Mouse (Mus musculus) midbrain, embryonic 11.5 days (tissue): ENCODE data around the gene Fam184b. TPM values are rescaled to one million over a fixed set of nuclear protein-coding genes. Genes with fewer than 3 reads are reported as not detected.

ENCODE experiments used
- ATAC-seq: fragments of 200-750 bp; cut with Nextera tagmentation; 2 replicates; pipeline ENCODE4 v1.8.0; 2017; ENCODE audit warnings: moderate TSS enrichment, moderate library complexity; ENCODE audit not compliant: low FRiP score
- DNase-seq: peaks from one replicate; pipeline ENCODE4 v3.0.0; 2015; ENCODE audit warnings: low spot score; ENCODE audit errors: missing footprints
- H3K27ac ChIP-seq: fragments of 300-500 bp; sonication (generic); 2 replicates; pipeline ENCODE4 v1.5.1; 2014; ENCODE audit warnings: low read depth, low read length
- H3K27me3 ChIP-seq: fragments of 300-500 bp; sonication (generic); 2 replicates; pipeline ENCODE4 v1.6.1; 2014; ENCODE audit warnings: mild to moderate bottlenecking, low read length, moderate library complexity, mixed read lengths; ENCODE audit not compliant: control insufficient read depth, insufficient read depth
- H3K36me3 ChIP-seq: fragments of 300-500 bp; sonication (generic); 2 replicates; pipeline ENCODE4 v1.6.1; 2014; ENCODE audit warnings: mild to moderate bottlenecking, low read length, moderate library complexity, mixed read lengths; ENCODE audit not compliant: control insufficient read depth, insufficient read depth
- H3K4me1 ChIP-seq: fragments of 300-500 bp; sonication (generic); 2 replicates; pipeline ENCODE4 v1.6.1; 2014; ENCODE audit warnings: low read length; ENCODE audit not compliant: control insufficient read depth, insufficient read depth
- H3K4me2 ChIP-seq: fragments of 300-500 bp; sonication (generic); 2 replicates; pipeline ENCODE4 v1.6.1; 2014; ENCODE audit warnings: mild to moderate bottlenecking, moderate library complexity
- H3K4me3 ChIP-seq: fragments of 300-500 bp; sonication (generic); 2 replicates; pipeline ENCODE4 v1.5.1; 2014; ENCODE audit warnings: low read depth, low read length
- H3K9ac ChIP-seq: fragments of 300-500 bp; sonication (generic); 2 replicates; pipeline ENCODE4 v1.6.1; 2014; ENCODE audit warnings: low read length
- H3K9me3 ChIP-seq: fragments of 300-500 bp; sonication (generic); 2 replicates; pipeline ENCODE4 v1.6.1; 2016; ENCODE audit warnings: low read length; ENCODE audit not compliant: control insufficient read depth
- WGBS: fragments of 180-500 bp; shearing (Covaris S2); extraction: QIAGEN DNeasy Blood & Tissue Kit; methylation state at CpG from one replicate; pipeline ENCODE4 v1.1.7; 2014; 5-methylcytosine and 5-hydroxymethylcytosine counted together
- polyA plus RNA-seq: library from polyadenylated mRNA; unstranded; fragments of >200 nt; fragmentation: Nextera tagmentation; extraction: Ambion mirVana; gene quantifications from 2 replicates; pipeline ENCODE4 v1.2.1, GENCODE M21; 2014

Fam184b gene
- polyA plus RNA-seq, 1 experiment from 2014 or later = 0.55 TPM

DNA sequence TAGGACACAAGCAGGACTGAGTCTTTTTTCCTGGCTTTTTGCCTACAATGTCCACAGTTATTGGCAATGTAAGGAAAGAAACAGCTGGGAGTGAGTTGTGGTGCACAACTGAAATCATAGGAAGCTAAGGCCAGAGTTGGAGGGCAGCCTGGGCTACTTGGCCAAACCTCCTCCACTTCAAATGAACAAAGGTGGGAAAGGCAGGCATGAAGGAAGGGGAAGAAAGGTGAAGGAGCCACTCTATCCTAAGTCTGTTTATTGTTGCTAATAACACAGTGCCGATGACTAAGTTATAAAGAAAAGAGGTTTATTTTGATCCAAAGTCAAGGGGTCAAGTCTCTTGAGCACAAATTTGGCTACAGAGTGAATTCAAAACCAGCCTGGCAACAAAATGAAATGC, 62.0 kb downstream of the Fam184b start:
- Histone ChIP-seq H3K36me3 (no peaks in the 10 kb centered on the region), H3K4me1 (no peaks in the 10 kb centered on the region), H3K4me3 (no peak overlapping the region), H3K4me2 (no peak overlapping the region), H3K27me3 (no peaks in the 10 kb centered on the region), H3K27ac (no peak overlapping the region), H3K9ac (no peak overlapping the region), H3K9me3 (no peaks in the 10 kb centered on the region)
- 93% methylated on average over 1 of the region's 1 CpGs for WGBS
- no peak for ATAC-seq
- DNase-seq = no peak

GRCm38 (mm10) chr5:45576716-45577115, 62.7 kb downstream of the Fam184b start:
- Histone ChIP-seq H3K4me3 (no peak overlapping the region), H3K36me3 (no peaks in the 10 kb centered on the region), H3K9me3 (no peaks in the 10 kb centered on the region), H3K4me2 (no peak overlapping the region), H3K27me3 (no peaks in the 10 kb centered on the region), H3K4me1 (no peaks in the 10 kb centered on the region), H3K27ac (no peak overlapping the region), H3K9ac (no peak overlapping the region)
- DNase-seq = no peak
- no peak for ATAC-seq
- WGBS = 88% methylated on average over 3 of the region's 3 CpGs

GRCm38 (mm10) chr5:45572816-45573215, 66.6 kb downstream of the Fam184b start:
- no peak for DNase-seq
- WGBS = 65% methylated on average over 5 of the region's 5 CpGs
- no peak overlapping the region for H3K27ac ChIP-seq
- no peaks in the 10 kb centered on the region for H3K4me1 ChIP-seq
- ATAC-seq = no peak
- H3K4me3 ChIP-seq = no peak overlapping the region
- no peaks in the 10 kb centered on the region for H3K36me3 ChIP-seq
- no peaks in the 10 kb centered on the region for H3K27me3 ChIP-seq
- H3K9me3 ChIP-seq = no peaks in the 10 kb centered on the region
- no peak overlapping the region for H3K4me2 ChIP-seq
- H3K9ac ChIP-seq = no peak overlapping the region

DNA sequence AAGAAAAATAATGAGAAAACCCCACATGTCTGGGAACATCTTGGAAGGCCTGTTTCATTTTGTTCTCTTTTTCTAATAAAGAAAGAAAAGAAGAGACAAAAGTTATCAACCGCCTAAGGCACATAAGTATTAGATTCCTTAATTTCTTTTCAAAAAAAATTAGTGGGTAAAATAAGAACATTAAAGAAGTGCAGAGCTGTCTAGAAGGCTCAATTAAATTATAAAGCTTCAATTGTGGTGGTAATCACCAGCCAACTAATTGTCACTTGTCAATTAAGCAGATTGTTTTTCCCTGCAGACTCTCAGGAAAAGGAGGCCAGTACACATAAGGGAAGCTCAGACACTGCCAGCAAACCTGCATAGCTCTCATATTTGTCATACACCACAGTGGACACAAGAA, 73.6 kb downstream of the Fam184b start:
- H3K4me3 ChIP-seq = no peak overlapping the region
- no peaks in the 10 kb centered on the region for H3K4me1 ChIP-seq
- ATAC-seq (no peak), DNase-seq (no peak)
- no peak overlapping the region for H3K27ac ChIP-seq
- no peak overlapping the region for H3K9ac ChIP-seq
- H3K27me3 ChIP-seq = no peaks in the 10 kb centered on the region
- H3K36me3 ChIP-seq = no peaks in the 10 kb centered on the region
- H3K4me2 ChIP-seq = no peak overlapping the region
- 92% methylated on average over 1 of the region's 1 CpGs for WGBS
- no peaks in the 10 kb centered on the region for H3K9me3 ChIP-seq

DNA sequence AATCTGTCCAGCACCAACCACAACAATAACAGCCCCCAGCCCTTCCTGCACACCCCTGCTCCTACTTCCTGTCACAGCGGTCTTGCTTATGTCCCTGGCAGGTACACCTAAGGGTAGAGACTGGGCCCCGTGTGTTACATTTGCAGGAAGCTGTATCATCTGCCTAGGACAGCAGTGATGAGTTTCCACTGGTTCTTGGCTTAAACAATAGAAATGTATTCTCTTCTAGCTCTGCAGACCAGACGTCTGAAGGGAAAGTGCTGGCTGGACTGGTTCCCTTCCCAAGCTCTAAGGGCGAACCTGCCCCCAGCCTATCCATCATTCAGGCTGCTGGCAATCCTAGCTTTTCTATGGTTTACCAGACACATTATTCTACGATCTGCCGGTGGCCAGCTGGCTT, 75.4 kb downstream of the Fam184b start:
- no peak overlapping the region for H3K4me2 ChIP-seq
- no peaks in the 10 kb centered on the region for H3K9me3 ChIP-seq
- H3K4me3 ChIP-seq = no peak overlapping the region
- no peaks in the 10 kb centered on the region for H3K4me1 ChIP-seq
- H3K27ac ChIP-seq = no peak overlapping the region
- no peaks in the 10 kb centered on the region for H3K36me3 ChIP-seq
- no peaks in the 10 kb centered on the region for H3K27me3 ChIP-seq
- DNase-seq (no peak), ATAC-seq (no peak)
- H3K9ac ChIP-seq = no peak overlapping the region
- WGBS = 77% methylated on average over 6 of the region's 6 CpGs

GRCm38 (mm10) chr5:45549586-45549985, 89.8 kb downstream of the Fam184b start:
- H3K9ac ChIP-seq = no peak overlapping the region
- no peak overlapping the region for H3K4me3 ChIP-seq
- no peak overlapping the region for H3K4me2 ChIP-seq
- H3K4me1 ChIP-seq = no peaks in the 10 kb centered on the region
- no peaks in the 10 kb centered on the region for H3K36me3 ChIP-seq
- DNase-seq (no peak), ATAC-seq (no peak)
- no peak overlapping the region for H3K27ac ChIP-seq
- no peaks in the 10 kb centered on the region for H3K27me3 ChIP-seq
- H3K9me3 ChIP-seq = no peaks in the 10 kb centered on the region
- 92% methylated on average over 1 of the region's 1 CpGs for WGBS

- H3K4me3 ChIP-seq = no peak overlapping the region
Measured at GRCm38 (mm10) chr5:45543374-45543773, 96.0 kb downstream of the Fam184b start.

DNA sequence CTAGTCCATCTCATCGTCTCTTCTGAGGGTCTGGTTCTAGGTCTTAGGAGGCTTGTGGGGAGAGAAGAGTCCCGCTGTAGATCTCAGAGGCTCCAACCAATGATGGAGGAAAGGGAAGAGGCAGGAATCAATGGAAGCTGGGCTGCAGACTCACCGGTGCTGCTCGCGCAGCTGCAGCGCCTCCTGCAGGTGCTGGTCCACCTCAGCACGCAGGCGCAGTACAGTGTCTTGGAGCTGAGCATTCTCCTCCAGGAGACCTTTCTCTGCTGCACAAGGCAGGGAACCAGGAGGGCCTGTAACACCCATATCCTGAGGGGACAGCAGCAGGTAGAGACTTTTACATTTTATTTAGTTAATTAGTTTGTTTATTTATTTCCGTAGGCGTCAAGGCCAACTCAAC, 99.9 kb downstream of the Fam184b start:
- Histone ChIP-seq H3K9ac (no peak overlapping the region), H3K27me3 (no peaks in the 10 kb centered on the region), H3K27ac (no peak overlapping the region), H3K36me3 (no peaks in the 10 kb centered on the region), H3K4me3 (no peak overlapping the region), H3K4me1 (no peaks in the 10 kb centered on the region), H3K9me3 (no peaks in the 10 kb centered on the region), H3K4me2 (no peak overlapping the region)
- DNase-seq (no peak), ATAC-seq (no peak)
- 58% methylated on average over 10 of the region's 10 CpGs for whole genome bisulfite sequencing

More at GRCm38 (mm10) chr5:45543374-45543773, 96.0 kb downstream of the Fam184b start:
- Histone ChIP-seq H3K4me1 (no peaks in the 10 kb centered on the region), H3K9me3 (no peaks in the 10 kb centered on the region), H3K27ac (no peak overlapping the region), H3K36me3 (no peaks in the 10 kb centered on the region), H3K4me2 (no peak overlapping the region), H3K27me3 (no peaks in the 10 kb centered on the region), H3K9ac (no peak overlapping the region)
- 83% methylated on average over 5 of the region's 5 CpGs for WGBS
- no peak for ATAC-seq
- no peak for DNase-seq

GRCm38 (mm10) chr5:45535177-45535576, 104.2 kb downstream of the Fam184b start:
- Histone ChIP-seq H3K4me2 (no peak overlapping the region), H3K27me3 (no peaks in the 10 kb centered on the region), H3K36me3 (0 out of 2 replicates have a peak, but pooled peaks cover 2% of the 10 kb centered on the region), H3K4me3 (no peak overlapping the region), H3K9me3 (no peaks in the 10 kb centered on the region), H3K4me1 (no peaks in the 10 kb centered on the region), H3K9ac (no peak overlapping the region), H3K27ac (no peak overlapping the region)
- 75% methylated on average over 4 of the region's 4 CpGs for WGBS
- DNase-seq = no peak
- no peak for ATAC-seq
